In genomic region chr17:51777813-51778212, GRCm38 (mm10) we compare ENCODE assay signal across 9 mouse cellular contexts. TPM values are rescaled to one million over a fixed set of nuclear protein-coding genes. Genes with fewer than 3 reads are reported as not detected.
DNase-seq lines count a peak whose midpoint lies in the region; ATAC-seq lines count a peak whose summit lies in the region.
"Had no signal": no experiment of that assay in that cellular context is flagged by ENCODE, and none has a peak within 500 bp of the region (broad histone marks: within the 10 kb centered on the region; RNA-seq: fewer than 3 reads in every experiment).

No protein-coding gene starts in this region.

- H3K27ac ChIP-seq in hindbrain, embryonic 14.5 days: no peak overlapping the region
- no peak overlapping the region for H3K27ac ChIP-seq in hindbrain, embryonic 10.5 days
- H3K27ac ChIP-seq: embryonic facial prominence, embryonic 12.5 days had no signal

- DNase-seq in hindbrain, embryonic 14.5 days (ENCODE audit: low spot score): peak; percentile 57
- no peak for DNase-seq in hindbrain, embryonic 10.5 days (ENCODE audit: low spot score)
- peak; percentile 47 for DNase-seq in urinary bladder, postnatal 25 days (ENCODE audit: low spot score)
- DNase-seq in urinary bladder, postnatal 10 days (ENCODE audit: low spot score): no peak
- DNase-seq in retina, postnatal 1 day: peak; percentile 31
- no peak for DNase-seq in left cerebral cortex, adult 8-10 months (ENCODE audit: low spot score in 2 of 2)
- DNase-seq in heart, postnatal 25 days (ENCODE audit: low spot score): no peak

- peaks cover 20% of the 10 kb centered on the region for H3K36me3 ChIP-seq in hindbrain, embryonic 14.5 days (replicated peaks; ENCODE audit: control insufficient read depth, insufficient read depth)
- H3K36me3 ChIP-seq in hindbrain, embryonic 10.5 days: peaks cover 45% of the 10 kb centered on the region

- no peaks in the 10 kb centered on the region for H3K9me3 ChIP-seq in hindbrain, embryonic 14.5 days (ENCODE audit: control insufficient read depth, low read length)
- no peaks in the 10 kb centered on the region for H3K9me3 ChIP-seq in hindbrain, embryonic 10.5 days
- H3K9me3 ChIP-seq: embryonic facial prominence, embryonic 12.5 days had no signal

- no peak overlapping the region for H3K4me3 ChIP-seq in hindbrain, embryonic 14.5 days (replicated peaks; ENCODE audit: low read length)
- H3K4me3 ChIP-seq in hindbrain, embryonic 10.5 days: no peak overlapping the region
- H3K4me3 ChIP-seq: embryonic facial prominence, embryonic 12.5 days had no signal

- no peak overlapping the region for H3K9ac ChIP-seq in hindbrain, embryonic 14.5 days
- H3K9ac ChIP-seq: embryonic facial prominence, embryonic 12.5 days had no signal

- no peak overlapping the region for H3K4me2 ChIP-seq in hindbrain, embryonic 14.5 days (replicated peaks)
- H3K4me2 ChIP-seq: embryonic facial prominence, embryonic 12.5 days had no signal

- intact Hi-C loops in heart, postnatal 25 days (cut with DNase I): loop anchor here (5.0 to 10.0 kb wide), 2 partner anchors 273 to 791 kb away; no protein-coding TSS in a partner anchor

- H3K4me1 ChIP-seq in hindbrain, embryonic 14.5 days (replicated peaks; ENCODE audit: control insufficient read depth, insufficient read depth, low read length): 0 out of 2 replicates have a peak, but pooled peaks cover 3% of the 10 kb centered on the region
- no peaks in the 10 kb centered on the region for H3K4me1 ChIP-seq in hindbrain, embryonic 10.5 days (replicated peaks)

- 67% methylated on average over 1 of the region's 1 CpGs for WGBS in hindbrain, embryonic 14.5 days
- 90% methylated on average over 1 of the region's 1 CpGs for WGBS in hindbrain, embryonic 10.5 days

- H3K27me3 ChIP-seq in hindbrain, embryonic 14.5 days (ENCODE audit: control insufficient read depth, insufficient read depth, low read length): no peaks in the 10 kb centered on the region
- H3K27me3 ChIP-seq in hindbrain, embryonic 10.5 days (ENCODE audit: insufficient read depth, poor library complexity, severe bottlenecking): no peaks in the 10 kb centered on the region
- H3K27me3 ChIP-seq: embryonic facial prominence, embryonic 12.5 days had no signal

- ATAC-seq in hindbrain, embryonic 14.5 days (ENCODE audit: low FRiP score): 0 out of 2 replicates have a peak, but pooled peaks have one; percentile 46
- ATAC-seq in common myeloid progenitor, adult 5-6 weeks (replicated peaks; ENCODE audit: low read depth, poor library complexity, severe bottlenecking): peak; percentile 60

RNA-seq across cellular contexts. Expression of gene Satb1, which starts 55.3 kb away (rescaled TPM):
- polyA plus RNA-seq in hindbrain, embryonic 14.5 days (2014; fragmentation: Nextera tagmentation; extraction: Ambion mirVana): 42.6 and 44.1 TPM in 2 replicates
- polyA plus RNA-seq in hindbrain, embryonic 10.5 days (2016; fragmentation: Nextera tagmentation; extraction: Ambion mirVana): 20.1 and 21.2 TPM in 2 replicates
- total RNA-seq in common myeloid progenitor, adult 5-6 weeks (2017): 37.1 and 59.0 TPM in 2 replicates
- total RNA-seq in left cerebral cortex, adult 8-10 months (2022): 100 to 1,000 TPM; 108 to 134 (median 114) TPM
- 10 to 100 TPM; 24.0 to 24.5 TPM for total RNA-seq in heart, postnatal 25 days (2021)

Comparison
In these comparisons a context has a peak if more than half of its experiments do, and no peak if none do; other contexts are left out.
1. DNase-seq: peak in hindbrain, embryonic 14.5 days (single experiment), urinary bladder, postnatal 25 days (single experiment) and retina, postnatal 1 day (single experiment); none in hindbrain, embryonic 10.5 days (single experiment), urinary bladder, postnatal 10 days (single experiment), left cerebral cortex, adult 8-10 months (0 of 2) and heart, postnatal 25 days (single experiment).